Mouse (Mus musculus): Measurements from ENCODE around the gene Npcd. TPM values are rescaled to one million over a fixed set of nuclear protein-coding genes. Genes with fewer than 3 reads are reported as not detected.
"Not testable (repeated sequence)": the region's sequence is repeated elsewhere in the genome, so short reads cannot be mapped to it uniquely, and the experiment has no call there.

The Npcd gene
- polyA plus RNA-seq, 1 experiment, result not detected

DNA sequence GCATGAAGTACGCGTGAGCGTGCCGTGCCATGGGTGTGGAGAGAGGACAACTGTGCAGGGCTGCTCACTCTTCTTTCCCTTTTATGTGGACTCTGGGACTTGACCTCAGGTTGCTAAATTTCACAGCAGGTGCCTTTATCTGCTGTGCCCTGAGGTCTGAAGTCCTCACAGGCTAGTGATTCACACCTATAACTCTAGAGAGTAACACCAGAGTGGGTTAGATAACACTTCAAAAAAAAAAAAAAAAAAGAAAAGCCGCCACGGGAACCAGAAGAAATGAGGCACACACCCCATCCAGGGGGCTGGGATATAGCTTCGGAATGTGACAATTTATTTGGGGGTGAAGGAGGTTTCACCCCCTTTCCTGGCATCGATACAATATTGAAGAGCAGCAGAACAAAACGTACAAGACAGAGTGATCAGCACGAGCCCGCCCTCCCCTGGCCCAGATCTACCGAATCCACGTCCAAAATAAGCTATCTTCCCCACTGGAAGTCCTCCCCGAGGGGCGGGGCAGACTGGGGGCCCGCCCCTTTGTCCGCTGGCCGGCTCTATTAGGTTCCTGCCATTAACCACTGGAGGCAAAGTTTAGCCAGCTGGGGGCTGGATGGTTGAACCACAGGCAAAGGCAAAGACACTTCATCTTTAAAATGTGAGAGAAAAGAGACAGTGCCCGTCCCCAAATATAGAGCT lies 10.3 kb downstream of the Npcd start:
- H3K4me1 ChIP-seq (ENCODE audit: control insufficient read depth, insufficient read depth, low read length), result peaks cover 12% of the 10 kb centered on the region
- no peaks in the 10 kb centered on the region for H3K36me3 ChIP-seq (ENCODE audit: control insufficient read depth, insufficient read depth, low read length)

DNA sequence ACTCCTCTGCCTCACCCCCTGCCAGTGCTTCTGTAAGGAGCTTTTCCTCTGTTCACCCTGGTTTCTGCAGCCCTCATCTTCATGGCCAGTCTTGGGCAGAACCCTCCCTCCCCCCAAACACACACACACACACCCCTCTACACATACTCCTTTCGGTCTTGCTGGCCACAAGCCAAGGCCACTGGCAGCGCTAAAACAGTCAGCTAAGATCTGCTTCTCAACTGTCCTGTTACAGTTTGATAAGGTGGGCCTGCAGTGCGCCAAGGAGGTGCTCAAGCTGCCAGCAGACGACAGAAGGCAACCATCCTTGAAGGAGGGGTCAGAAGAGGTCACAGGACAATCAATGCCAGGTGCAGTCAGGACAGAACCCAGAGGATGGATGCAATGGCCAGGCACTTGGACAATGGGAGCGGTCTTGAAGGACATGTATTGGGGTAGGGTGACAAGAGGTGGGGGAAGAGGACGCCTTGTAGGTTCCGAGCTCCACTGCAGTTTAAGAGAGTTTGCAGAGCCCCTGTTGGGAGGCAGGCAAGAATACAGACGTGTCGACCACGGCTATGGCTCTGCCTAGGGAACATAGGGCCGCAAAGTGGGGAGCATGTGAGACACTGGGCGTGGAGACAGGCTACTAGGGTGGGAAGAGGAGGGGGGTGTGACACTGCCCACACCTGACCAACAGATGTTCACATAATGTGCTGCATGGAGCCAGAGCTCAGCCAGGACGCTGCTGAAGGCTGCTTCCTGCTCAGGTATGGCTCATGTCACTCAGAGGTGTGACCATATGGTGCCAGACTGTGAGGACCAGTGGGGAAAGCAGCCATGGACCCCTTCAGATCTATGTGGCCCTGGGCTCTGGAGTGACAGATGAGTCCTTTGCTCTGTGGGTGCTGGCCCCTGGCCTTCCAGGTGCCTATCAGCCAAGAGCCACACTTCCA lies 11.5 kb downstream of the Npcd start:
- Histone ChIP-seq H3K27me3 (ENCODE audit: control insufficient read depth, insufficient read depth, low read length) (no peaks in the 10 kb centered on the region), H3K4me1 (ENCODE audit: control insufficient read depth, insufficient read depth, low read length) (peaks cover 6% of the 10 kb centered on the region; the same call in 1 of the 2 replicates), H3K4me3 (ENCODE audit: control insufficient read depth, low read depth, low read length) (no peak overlapping the region), H3K36me3 (ENCODE audit: control insufficient read depth, insufficient read depth, low read length) (no peaks in the 10 kb centered on the region), H3K27ac (ENCODE audit: control insufficient read depth, insufficient read depth, low read depth, low read length) (no peak overlapping the region)
- TF ChIP-seq POLR2A (IDR thresholded peaks at IDR 0.05; ENCODE audit: control insufficient read depth, low read depth, low read length) (no peak), CTCF (IDR thresholded peaks at IDR 0.05; ENCODE audit: control insufficient read depth, insufficient read depth, insufficient replicate concordance, low read depth, low read length) (no peak)

More for the DNA sequence above, 10.3 kb downstream of the Npcd start:
- TF ChIP-seq POLR2A (IDR thresholded peaks at IDR 0.05; ENCODE audit: control insufficient read depth, low read depth, low read length) (no peak), CTCF (IDR thresholded peaks at IDR 0.05; ENCODE audit: control insufficient read depth, insufficient read depth, insufficient replicate concordance, low read depth, low read length) (no peak)
- Histone ChIP-seq H3K27ac (ENCODE audit: control insufficient read depth, insufficient read depth, low read depth, low read length) (no peak overlapping the region), H3K27me3 (ENCODE audit: control insufficient read depth, insufficient read depth, low read length) (no peaks in the 10 kb centered on the region), H3K4me3 (ENCODE audit: control insufficient read depth, low read depth, low read length) (no peak overlapping the region)

DNA sequence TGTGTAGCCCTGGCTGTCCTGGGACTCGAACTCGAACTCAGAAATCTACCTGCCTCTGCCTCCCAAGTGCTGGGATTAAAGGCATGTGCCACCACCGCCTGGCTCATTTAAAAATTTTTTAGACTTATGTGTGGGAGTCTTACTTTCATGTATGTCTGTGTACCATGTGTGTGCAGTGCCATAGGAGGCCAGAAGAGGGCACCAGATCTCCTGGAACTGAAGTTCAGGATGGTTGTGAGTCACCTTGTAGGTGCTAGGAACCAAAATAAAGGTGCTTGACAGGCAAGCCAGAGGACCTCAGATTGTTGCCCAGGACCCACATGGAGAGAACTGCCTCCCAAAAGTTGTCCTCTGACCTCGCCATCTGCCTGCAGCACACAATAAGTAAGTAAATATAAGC lies 15.7 kb downstream of the Npcd start:
- Histone ChIP-seq H3K27me3 (ENCODE audit: control insufficient read depth, insufficient read depth, low read length) (no peaks in the 10 kb centered on the region), H3K4me1 (ENCODE audit: control insufficient read depth, insufficient read depth, low read length) (peaks cover 6% of the 10 kb centered on the region; the same call in 1 of the 2 replicates), H3K4me3 (ENCODE audit: control insufficient read depth, low read depth, low read length) (no peak overlapping the region), H3K36me3 (ENCODE audit: control insufficient read depth, insufficient read depth, low read length) (no peaks in the 10 kb centered on the region), H3K27ac (ENCODE audit: control insufficient read depth, insufficient read depth, low read depth, low read length) (no peak overlapping the region)
- TF ChIP-seq CTCF (IDR thresholded peaks at IDR 0.05; ENCODE audit: control insufficient read depth, insufficient read depth, insufficient replicate concordance, low read depth, low read length), result 0 out of 2 replicates have a peak, but pooled peaks have one; percentile 9
- TF ChIP-seq POLR2A (IDR thresholded peaks at IDR 0.05; ENCODE audit: control insufficient read depth, low read depth, low read length), result no peak

DNA sequence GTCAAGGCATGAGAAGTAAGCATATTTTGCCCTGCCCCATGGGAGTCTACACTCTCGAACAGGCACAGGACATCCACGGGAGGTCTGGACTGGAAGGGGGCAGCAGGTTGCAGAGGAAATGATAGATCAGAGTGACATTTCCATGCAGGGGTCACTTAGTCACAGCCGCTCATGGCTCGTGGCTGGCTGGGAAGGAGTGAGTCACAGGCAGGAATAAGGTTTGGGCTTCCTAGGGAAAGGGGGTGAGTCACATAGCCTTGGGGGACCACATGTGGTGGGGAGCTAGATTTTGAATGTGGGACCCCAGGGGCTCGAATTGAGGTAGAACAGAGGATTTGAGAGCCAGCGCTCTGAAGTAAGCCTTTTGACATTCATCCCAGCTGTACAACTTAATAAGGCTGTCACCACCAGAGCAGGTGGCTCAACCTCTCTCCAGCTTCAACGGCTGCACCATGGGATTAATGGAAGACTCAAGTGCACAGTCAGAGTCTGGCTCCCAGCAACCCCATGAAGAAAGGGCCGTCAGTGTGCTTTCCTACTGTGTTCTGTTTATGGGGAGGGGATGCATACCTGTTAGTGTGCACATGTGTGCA lies 20.3 kb downstream of the Npcd start:
- H3K27me3 ChIP-seq (ENCODE audit: control insufficient read depth, insufficient read depth, low read length), result no peaks in the 10 kb centered on the region

DNA sequence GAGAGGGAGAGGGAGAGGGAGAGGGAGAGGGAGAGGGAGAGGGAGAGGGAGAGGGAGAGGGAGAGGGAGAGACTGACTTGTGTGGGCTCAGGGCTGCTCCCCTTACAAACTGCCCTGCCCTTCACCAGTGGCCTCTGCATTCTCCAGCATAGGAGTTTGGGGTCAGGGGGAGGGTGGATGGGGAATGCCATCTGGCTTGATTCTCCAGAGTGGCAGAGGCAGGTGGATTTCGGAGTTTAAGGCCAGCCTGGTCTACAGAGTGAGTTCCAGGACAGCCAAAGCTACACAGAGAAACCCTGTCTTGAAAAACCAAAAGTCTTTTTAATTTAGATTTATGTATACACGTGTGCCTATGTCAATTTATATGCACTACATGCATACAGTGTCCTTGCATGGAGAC lies 21.2 kb downstream of the Npcd start:
- H3K27me3 ChIP-seq (ENCODE audit: control insufficient read depth, insufficient read depth, low read length); H3K4me3 ChIP-seq (ENCODE audit: control insufficient read depth, low read depth, low read length); H3K36me3 ChIP-seq (ENCODE audit: control insufficient read depth, insufficient read depth, low read length); H3K4me1 ChIP-seq (ENCODE audit: control insufficient read depth, insufficient read depth, low read length); H3K27ac ChIP-seq (ENCODE audit: control insufficient read depth, insufficient read depth, low read depth, low read length): not testable (repeated sequence)

More for the DNA sequence above, 20.3 kb downstream of the Npcd start:
- no peaks in the 10 kb centered on the region for H3K36me3 ChIP-seq (ENCODE audit: control insufficient read depth, insufficient read depth, low read length)
- no peak for TF ChIP-seq POLR2A (IDR thresholded peaks at IDR 0.05; ENCODE audit: control insufficient read depth, low read depth, low read length)
- TF ChIP-seq CTCF (IDR thresholded peaks at IDR 0.05; ENCODE audit: control insufficient read depth, insufficient read depth, insufficient replicate concordance, low read depth, low read length), result no peak
- H3K27ac ChIP-seq (ENCODE audit: control insufficient read depth, insufficient read depth, low read depth, low read length), result no peak overlapping the region
- H3K4me1 ChIP-seq (ENCODE audit: control insufficient read depth, insufficient read depth, low read length), result no peaks in the 10 kb centered on the region
- no peak overlapping the region for H3K4me3 ChIP-seq (ENCODE audit: control insufficient read depth, low read depth, low read length)

DNA sequence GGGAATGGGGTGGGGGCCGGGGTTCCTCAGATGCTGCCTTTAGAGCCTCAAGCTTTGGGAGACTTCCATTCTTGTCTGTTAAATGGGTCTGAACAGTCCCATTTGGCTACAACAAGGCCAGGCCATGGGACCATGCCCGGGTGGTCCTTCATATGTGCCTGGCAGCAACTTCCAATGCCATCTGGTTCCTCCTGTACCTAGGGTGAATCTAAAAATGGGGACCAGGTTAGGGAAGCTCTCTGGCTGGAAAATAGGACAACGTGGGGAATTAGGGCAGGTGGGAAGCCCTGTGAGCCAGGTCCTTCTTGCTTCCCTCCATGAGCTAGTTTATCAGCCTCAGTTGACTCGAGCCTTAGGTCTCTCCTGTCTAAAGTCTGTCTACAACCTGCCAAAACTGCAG lies 23.0 kb downstream of the Npcd start:
- H3K27me3 ChIP-seq (ENCODE audit: control insufficient read depth, insufficient read depth, low read length), result no peaks in the 10 kb centered on the region

DNA sequence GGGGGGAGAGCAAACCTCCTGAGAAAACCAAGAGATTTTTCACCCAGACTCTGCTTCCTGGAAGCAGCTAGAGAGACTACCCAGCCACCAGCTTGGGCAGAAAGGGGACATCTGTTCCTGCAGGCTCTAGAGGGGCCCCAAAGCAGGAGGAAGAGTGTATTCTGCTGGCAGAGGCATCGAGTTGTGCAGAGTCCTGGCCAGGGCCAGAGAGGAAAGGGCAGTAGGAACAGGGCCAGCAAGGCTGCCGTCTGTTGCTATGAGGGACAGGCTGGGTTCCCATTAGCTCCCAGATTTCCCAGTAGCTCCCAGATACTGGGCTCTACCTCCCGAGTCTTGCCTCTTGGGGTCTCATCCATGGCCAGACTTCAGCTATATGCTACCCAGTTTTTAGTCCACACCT lies 24.0 kb downstream of the Npcd start:
- no peak for TF ChIP-seq POLR2A (IDR thresholded peaks at IDR 0.05; ENCODE audit: control insufficient read depth, low read depth, low read length)
- TF ChIP-seq CTCF (IDR thresholded peaks at IDR 0.05; ENCODE audit: control insufficient read depth, insufficient read depth, insufficient replicate concordance, low read depth, low read length), result no peak
- no peak overlapping the region for H3K4me3 ChIP-seq (ENCODE audit: control insufficient read depth, low read depth, low read length)
- no peak overlapping the region for H3K27ac ChIP-seq (ENCODE audit: control insufficient read depth, insufficient read depth, low read depth, low read length)
- H3K36me3 ChIP-seq (ENCODE audit: control insufficient read depth, insufficient read depth, low read length), result no peaks in the 10 kb centered on the region
- no peaks in the 10 kb centered on the region for H3K27me3 ChIP-seq (ENCODE audit: control insufficient read depth, insufficient read depth, low read length)
- no peaks in the 10 kb centered on the region for H3K4me1 ChIP-seq (ENCODE audit: control insufficient read depth, insufficient read depth, low read length)

More for the DNA sequence above, 23.0 kb downstream of the Npcd start:
- Histone ChIP-seq H3K4me3 (ENCODE audit: control insufficient read depth, low read depth, low read length) (no peak overlapping the region), H3K36me3 (ENCODE audit: control insufficient read depth, insufficient read depth, low read length) (no peaks in the 10 kb centered on the region), H3K4me1 (ENCODE audit: control insufficient read depth, insufficient read depth, low read length) (no peaks in the 10 kb centered on the region), H3K27ac (ENCODE audit: control insufficient read depth, insufficient read depth, low read depth, low read length) (no peak overlapping the region)
- no peak for TF ChIP-seq POLR2A (IDR thresholded peaks at IDR 0.05; ENCODE audit: control insufficient read depth, low read depth, low read length)
- no peak for TF ChIP-seq CTCF (IDR thresholded peaks at IDR 0.05; ENCODE audit: control insufficient read depth, insufficient read depth, insufficient replicate concordance, low read depth, low read length)
